Mouse (Mus musculus) inflammation-experienced regulatory T-cells, adult 6 months (primary cell): ENCODE results near the gene Kcnip3. TPM values are rescaled to one million over a fixed set of nuclear protein-coding genes. Genes with fewer than 3 reads are reported as not detected.

Source experiments
- ATAC-seq: one replicate; pipeline ENCODE4 v1.8.0; 2017
- polyA plus RNA-seq, 3 experiments: library from polyadenylated mRNA; unstranded; fragments of 100-300 nt; shearing (Covaris generic); gene quantifications; one replicate each; pipeline ENCODE4 v1.2.1; 2017

Kcnip3 gene
- polyA plus RNA-seq = 1 to 10 TPM in 1 of 3 experiments, not detected in 2; 3.5 TPM

GRCm38 (mm10) chr2:127522006-127522441, at the start of gene Kcnip3:
TSS of gene Kcnip3 (minus strand) at chr2:127522094.
- no peak for ATAC-seq

- ATAC-seq = no peak
Observed at GRCm38 (mm10) chr2:127559070-127559966, 37.4 kb upstream of the Kcnip3 start.

GRCm38 (mm10) chr2:127551078-127551477, 29.2 kb upstream of the Kcnip3 start:
- no peak for ATAC-seq

GRCm38 (mm10) chr2:127550446-127550845, 28.6 kb upstream of the Kcnip3 start:
- no peak for ATAC-seq

GRCm38 (mm10) chr2:127549711-127550110, 27.8 kb upstream of the Kcnip3 start:
- no peak for ATAC-seq

GRCm38 (mm10) chr2:127548342-127549074, 26.6 kb upstream of the Kcnip3 start:
- ATAC-seq = no peak

GRCm38 (mm10) chr2:127541697-127542096, 19.8 kb upstream of the Kcnip3 start:
- no peak for ATAC-seq

- ATAC-seq = no peak
Observed at GRCm38 (mm10) chr2:127541185-127541584, 19.3 kb upstream of the Kcnip3 start, which contains the start of gene Prom2. TSS of gene Prom2 (minus strand) at chr2:127541467.

GRCm38 (mm10) chr2:127539494-127539893, 17.6 kb upstream of the Kcnip3 start:
- no peak for ATAC-seq

GRCm38 (mm10) chr2:127537548-127537947, 15.7 kb upstream of the Kcnip3 start:
- no peak for ATAC-seq

GRCm38 (mm10) chr2:127535363-127535762, 13.5 kb upstream of the Kcnip3 start:
- ATAC-seq = no peak

- ATAC-seq = no peak
Observed at GRCm38 (mm10) chr2:127532379-127532778, 10.5 kb upstream of the Kcnip3 start.

GRCm38 (mm10) chr2:127531592-127531991, 9.7 kb upstream of the Kcnip3 start:
- ATAC-seq = no peak

- no peak for ATAC-seq
Observed at GRCm38 (mm10) chr2:127530418-127530817, 8.5 kb upstream of the Kcnip3 start.

GRCm38 (mm10) chr2:127525004-127525775, 3.3 kb upstream of the Kcnip3 start:
- no peak for ATAC-seq

- no peak for ATAC-seq
Observed at GRCm38 (mm10) chr2:127523950-127524729, 2.2 kb upstream of the Kcnip3 start.

- no peak for ATAC-seq
Observed at GRCm38 (mm10) chr2:127521172-127522005, 505 bp downstream of the Kcnip3 start.

- no peak for ATAC-seq
Observed at GRCm38 (mm10) chr2:127520123-127520522, 1.8 kb downstream of the Kcnip3 start.

GRCm38 (mm10) chr2:127519308-127519707, 2.6 kb downstream of the Kcnip3 start:
- no peak for ATAC-seq

- ATAC-seq = no peak
Observed at GRCm38 (mm10) chr2:127518831-127519230, 3.1 kb downstream of the Kcnip3 start.

GRCm38 (mm10) chr2:127518273-127518672, 3.6 kb downstream of the Kcnip3 start:
- ATAC-seq = no peak
